Mouse (Mus musculus) embryonic fibroblast, embryonic 13.5 days (primary cell): ENCODE measurements at regions not wholly inside any gene's neighbourhood (a gene's known extent, or its start where the extent isn't known, plus 50 kb on each side); places are given as distances from the start of the nearest gene placed in this dataset.

Experiments
- CTCF ChIP-seq: IDR thresholded peaks from 2 replicates; pipeline ENCODE4 v1.5.1; 2011; ENCODE audit warnings: mild to moderate bottlenecking, control low read depth, low read length, moderate library complexity, borderline replicate concordance; ENCODE audit not compliant: insufficient read depth
- POLR2A ChIP-seq: IDR thresholded peaks from 2 replicates; pipeline ENCODE4 v1.6.1; 2011; ENCODE audit warnings: low read depth, mild to moderate bottlenecking, control low read depth, low read length, moderate library complexity

- no peak for TF ChIP-seq CTCF
- no peak for TF ChIP-seq POLR2A
Observed at GRCm38 (mm10) chr3:38806469-38807055, 80.2 kb upstream of the Fat4 start.
